Mouse (Mus musculus) retina, postnatal 7 days (tissue): ENCODE results near the gene Zfyve1.
A peak's percentile ranks its signal among the peaks of the same experiment; 100 is the strongest.
"Not testable (repeated sequence)": the region's sequence is repeated elsewhere in the genome, so short reads cannot be mapped to it uniquely, and the experiment has no call there.

ENCODE experiments used
- DNase-seq: peaks from one replicate; pipeline ENCODE4 v3.0.0-alpha.2; 2012; ENCODE audit warnings: low read depth, low spot score

The Zfyve1 gene

DNA sequence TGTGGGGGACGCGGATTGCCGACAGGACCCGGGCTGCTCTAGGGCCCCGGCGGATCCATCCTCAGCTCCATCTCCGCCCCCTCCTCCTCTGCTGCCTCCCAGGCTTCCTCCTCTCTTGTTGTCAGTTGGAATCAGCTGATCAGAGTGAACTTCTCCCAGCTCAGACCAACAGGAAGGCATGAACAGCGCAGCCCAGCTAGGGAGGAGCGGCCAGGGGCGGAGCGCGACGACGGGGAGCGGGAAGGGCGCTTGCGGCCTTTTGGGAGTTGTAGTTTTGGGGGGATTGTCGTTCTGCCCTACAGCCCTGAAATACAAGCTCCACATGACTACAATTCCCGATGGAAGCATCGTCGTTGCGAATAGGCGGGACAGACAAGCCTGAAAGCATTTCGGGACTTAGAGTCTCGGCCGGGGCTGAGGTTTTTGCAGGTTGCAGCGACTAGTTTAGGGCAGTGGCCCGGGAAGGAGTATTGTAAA, at the start of gene Zfyve1:
TSS of gene Zfyve1 (minus strand) at position 198 of the 477 bp plus-strand sequence.
- peak; percentile 93 for DNase-seq

- no peak for DNase-seq
Observed at GRCm38 (mm10) chr12:83643116-83643515, 46.1 kb upstream of the Zfyve1 start.

DNA sequence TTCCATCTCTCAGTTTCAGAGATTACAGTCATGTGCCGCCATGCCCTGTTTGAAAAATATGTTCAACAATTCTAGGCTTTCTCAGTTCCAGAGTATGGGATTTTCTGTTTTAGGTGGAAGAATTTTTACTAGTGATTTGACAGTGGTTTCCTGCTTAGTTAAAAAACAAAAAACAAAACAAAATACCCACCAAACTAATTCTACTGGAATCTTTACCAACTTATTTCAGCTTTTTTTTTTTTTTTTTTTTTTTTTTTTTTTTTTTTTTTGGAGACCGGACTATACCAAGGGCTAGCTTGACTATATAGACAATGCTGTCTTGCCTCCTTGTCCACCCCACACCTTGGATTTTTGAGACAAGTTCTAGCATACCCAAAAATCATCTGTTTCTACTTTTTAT, 44.2 kb upstream of the Zfyve1 start:
- DNase-seq = no peak

DNA sequence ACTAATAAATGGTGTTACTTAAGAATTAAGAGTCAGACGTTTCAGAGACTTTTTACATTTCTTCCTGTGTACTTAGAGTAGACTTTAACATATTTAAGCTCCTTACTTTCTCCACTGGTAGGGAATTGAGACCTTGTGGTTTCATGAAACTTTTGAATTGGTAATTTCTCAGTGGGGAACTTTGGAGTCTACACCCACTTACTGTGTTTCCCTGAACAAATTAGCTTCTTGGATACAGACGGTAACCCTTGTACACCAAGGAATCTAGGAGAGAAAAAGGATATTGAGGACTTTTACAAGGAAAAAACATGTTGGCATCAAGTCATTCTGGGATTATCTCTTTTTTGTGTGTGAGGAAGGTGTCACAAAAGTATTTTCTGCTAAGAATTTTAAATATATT, 36.8 kb upstream of the Zfyve1 start:
- no peak for DNase-seq

DNA sequence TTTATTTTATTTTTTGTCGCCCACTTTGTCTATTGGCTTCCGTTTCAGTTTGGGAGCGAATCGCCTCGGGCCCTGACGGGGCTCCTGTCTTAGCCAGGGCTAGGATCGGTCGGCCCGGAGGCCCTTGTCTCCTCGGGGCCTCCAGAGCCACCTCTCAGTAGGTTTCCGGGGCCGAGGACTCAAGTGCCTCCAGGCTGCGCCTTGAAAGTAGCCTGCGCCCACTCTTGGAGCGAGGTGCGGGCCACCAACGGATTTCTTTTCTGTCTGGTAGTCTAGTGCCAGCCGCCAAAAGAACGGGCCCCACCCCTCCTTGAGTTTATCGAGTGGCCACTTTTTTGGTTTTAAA, 35.6 kb upstream of the Zfyve1 start:
- no peak for DNase-seq

GRCm38 (mm10) chr12:83631743-83632679, 35.0 kb upstream of the Zfyve1 start:
- DNase-seq = peak; percentile 97

DNA sequence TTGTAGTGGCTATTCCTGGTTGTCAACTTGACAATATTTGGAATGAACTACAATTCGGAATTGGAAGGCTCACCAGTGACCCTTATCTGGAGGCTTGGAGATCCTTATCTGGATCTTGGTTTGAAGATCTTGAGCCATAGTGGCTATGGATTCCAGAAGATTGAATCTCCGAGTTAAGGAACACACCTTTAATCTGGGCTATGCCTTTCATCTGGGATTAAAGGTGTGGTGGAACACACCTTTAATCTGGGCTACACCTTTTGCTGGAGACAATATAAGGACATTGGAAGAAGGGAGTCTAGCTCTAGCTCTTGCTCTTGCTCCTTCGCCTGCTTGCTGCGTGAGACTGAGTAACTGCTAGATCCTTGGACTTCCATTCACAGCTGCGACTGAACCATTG, 33.9 kb upstream of the Zfyve1 start, which contains the start of gene Rbm25:
TSS of gene Rbm25 (plus strand) at position 301 of the 400 bp plus-strand sequence.
- not testable (repeated sequence) for DNase-seq

DNA sequence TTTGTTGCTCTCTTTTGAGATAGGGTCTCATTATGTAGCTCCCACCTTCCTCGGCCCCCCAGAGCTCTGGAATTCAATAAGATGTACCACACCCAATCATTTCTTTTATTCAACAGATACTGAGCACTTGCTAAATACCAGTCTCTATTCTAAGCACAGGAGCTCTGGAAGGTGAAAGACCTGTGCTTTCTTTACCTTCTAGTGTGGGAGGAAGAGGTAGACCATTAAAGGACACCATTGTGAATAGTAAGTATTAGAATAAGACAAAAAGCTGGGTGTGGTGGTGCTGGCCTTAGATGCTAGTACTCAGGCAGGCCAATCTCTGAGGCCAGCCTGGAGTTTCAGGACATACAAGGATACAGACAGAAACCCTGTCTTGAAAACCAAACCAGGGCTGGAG, 27.3 kb upstream of the Zfyve1 start:
- no peak for DNase-seq

GRCm38 (mm10) chr12:83622031-83622755, 25.2 kb upstream of the Zfyve1 start:
- DNase-seq = no peak

DNA sequence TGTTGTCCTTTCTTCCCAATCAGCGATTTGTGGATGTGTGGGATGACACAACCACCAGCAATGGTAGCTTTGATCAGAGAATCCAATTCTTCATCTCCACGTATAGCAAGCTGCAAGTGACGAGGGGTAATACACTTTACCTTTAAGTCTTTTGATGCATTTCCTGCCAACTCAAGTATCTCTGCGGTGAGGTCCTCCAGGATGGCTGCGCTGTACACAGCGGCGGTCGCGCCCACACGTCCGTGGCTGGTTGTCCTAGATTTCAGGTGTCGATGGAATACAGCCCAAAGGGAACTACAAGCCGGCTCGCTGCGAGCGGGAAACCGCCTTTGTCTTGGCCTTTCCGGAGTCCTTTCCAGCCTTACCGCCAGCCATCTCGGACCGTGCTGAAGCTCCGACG, 23.7 kb upstream of the Zfyve1 start:
- DNase-seq = not testable (repeated sequence)

GRCm38 (mm10) chr12:83618981-83619380, 22.0 kb upstream of the Zfyve1 start:
- no peak for DNase-seq

DNA sequence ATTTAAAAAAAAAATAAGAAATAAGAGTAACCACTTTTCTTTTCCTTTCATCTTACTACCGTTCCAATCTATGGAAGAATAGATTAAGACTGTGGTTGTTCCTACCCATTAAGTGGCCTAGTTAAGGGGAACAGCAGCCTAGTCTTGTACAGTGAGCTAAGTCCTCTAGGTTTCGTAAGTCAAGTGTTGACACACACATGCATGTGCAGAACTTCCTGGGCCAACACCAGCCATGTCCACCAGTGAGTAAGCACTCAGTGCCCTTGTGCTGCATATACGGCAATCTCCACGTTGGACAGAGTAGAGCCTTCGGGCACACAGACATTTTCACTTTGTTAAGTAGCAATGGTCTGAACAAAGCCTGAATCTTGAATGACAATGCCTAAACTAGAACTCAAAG, 20.2 kb upstream of the Zfyve1 start:
- DNase-seq = no peak

DNA sequence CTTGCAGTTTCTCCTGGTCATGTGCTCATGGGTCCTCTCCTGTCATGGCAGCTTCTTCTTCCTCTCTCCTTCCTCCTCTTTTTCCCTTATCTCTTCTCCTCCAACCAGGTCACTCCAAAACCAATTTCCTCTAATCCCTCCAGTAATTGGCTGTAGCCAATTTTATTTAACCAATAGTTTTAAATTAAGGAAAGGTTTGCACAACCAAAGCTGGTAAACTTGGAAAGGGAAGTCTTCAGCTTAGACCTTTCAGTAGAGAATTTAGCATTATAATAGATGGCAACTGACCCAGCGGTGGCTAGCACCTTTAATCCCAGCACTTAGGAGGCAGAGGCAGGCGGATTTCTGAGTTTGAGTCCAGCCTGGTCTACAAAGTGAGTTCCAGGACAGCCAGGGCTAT, 9.4 kb upstream of the Zfyve1 start:
- not testable (repeated sequence) for DNase-seq

DNA sequence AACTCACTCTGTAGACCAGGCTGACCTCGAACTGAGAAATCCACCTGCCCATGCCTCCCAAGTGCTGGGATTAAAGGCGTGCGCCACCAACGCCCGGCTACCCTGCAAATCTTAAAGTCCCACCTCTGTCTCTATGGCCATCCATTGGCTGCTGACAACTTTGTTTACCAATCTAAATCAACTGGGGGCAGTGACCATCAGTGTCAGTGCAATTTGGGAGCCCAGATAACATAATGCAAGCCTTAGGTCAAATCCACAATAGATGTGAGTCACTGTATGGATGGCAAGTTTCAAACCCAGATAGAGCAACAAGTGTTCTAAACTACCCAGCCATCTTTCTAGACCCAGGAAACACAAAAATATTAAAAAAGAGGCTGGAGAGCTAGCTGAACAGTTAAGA, 5.3 kb upstream of the Zfyve1 start:
- DNase-seq = no peak

DNA sequence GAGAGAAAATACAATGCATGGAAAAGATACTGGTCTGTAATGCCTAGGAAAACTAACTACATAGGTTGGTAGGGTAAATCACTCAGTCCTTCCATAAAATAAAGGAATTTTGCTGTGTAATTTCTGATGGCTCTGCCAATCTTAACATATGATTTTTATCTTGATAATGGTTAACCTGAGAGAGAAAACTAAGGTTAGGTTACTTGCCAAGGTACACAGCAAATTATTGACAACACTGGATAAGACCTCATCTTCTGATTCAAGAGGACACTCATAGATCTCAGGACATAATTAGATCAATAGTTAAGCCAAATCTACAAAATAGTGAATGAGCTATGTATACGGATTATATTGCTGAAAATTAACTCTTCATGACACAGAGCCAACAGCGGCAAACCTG, 859 bp upstream of the Zfyve1 start:
- no peak for DNase-seq

- no peak for DNase-seq
Observed at GRCm38 (mm10) chr12:83596191-83596954, 649 bp downstream of the Zfyve1 start.

- no peak for DNase-seq
Observed at GRCm38 (mm10) chr12:83594454-83595040, 2.5 kb downstream of the Zfyve1 start.

DNA sequence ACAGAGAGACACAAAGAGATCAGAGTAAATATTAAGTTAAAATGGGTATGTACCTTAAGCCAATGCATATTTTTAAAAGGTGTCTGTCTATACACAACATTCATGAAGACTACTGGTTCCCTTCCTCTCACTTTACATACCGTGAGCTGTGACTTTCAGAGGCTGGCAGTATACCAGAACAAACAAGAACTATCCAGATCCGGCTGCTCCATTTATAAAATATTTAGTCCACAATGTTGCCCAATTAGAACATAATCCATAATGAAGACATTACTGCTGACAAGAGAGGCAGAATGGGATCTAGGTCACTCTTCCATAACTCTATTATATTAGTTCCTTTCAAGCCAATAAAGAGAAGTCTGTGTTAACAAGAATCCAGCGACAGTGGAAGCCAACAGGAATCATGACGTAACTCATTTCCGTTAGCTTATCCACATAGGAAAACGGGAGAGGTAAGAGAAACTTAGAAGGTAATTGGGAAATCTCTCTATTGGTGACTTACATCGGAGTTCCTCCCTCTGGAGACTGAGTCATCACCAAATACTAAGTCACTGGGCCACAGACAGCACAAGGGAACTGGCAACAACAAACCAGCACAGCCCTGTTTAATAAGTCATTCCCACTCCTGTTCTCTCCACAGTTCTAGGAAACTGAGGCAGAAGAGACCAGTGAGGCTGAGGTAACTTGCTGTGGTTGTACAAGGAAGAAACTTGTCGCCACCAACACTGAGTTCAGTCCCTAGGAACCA, 5.1 kb downstream of the Zfyve1 start:
- no peak for DNase-seq

GRCm38 (mm10) chr12:83586628-83587027, 10.4 kb downstream of the Zfyve1 start:
- DNase-seq = no peak

DNA sequence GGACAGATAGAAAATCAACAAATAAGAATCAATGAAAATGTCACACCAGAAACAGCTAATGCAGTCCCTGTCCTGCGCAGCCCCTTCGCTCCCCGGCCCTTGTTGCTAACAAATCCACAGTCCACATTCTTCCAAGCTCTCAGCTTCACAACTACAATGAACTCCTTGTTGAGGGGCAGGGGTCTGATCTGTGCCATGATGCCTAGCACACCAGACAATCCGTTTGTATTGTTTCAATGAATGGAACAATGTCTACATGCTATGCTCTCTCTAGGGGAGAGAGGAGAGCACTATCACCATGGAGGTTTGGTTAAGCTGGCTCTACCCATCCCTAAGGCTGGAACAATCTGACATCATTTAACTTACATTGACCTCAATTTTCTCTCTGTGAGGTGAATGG, 14.3 kb downstream of the Zfyve1 start:
- no peak for DNase-seq

- DNase-seq = no peak
Observed at GRCm38 (mm10) chr12:83582106-83582505, 14.9 kb downstream of the Zfyve1 start.
